Mouse (Mus musculus): ENCODE results near the gene Fam83g. TPM values are rescaled to one million over a fixed set of nuclear protein-coding genes. Genes with fewer than 3 reads are reported as not detected.

Gene Fam83g
- polyA plus RNA-seq, 1 experiment: 0.63 TPM

- Histone ChIP-seq H3K4me3 (ENCODE audit: insufficient read depth, low read depth, low read length) (no peak overlapping the region), H3K27ac (replicated peaks; ENCODE audit: low read depth, low read length) (no peak overlapping the region), H3K4me1 (ENCODE audit: control insufficient read depth, insufficient read depth, insufficient read length, low read length) (no peaks in the 10 kb centered on the region)
Measured at GRCm38 (mm10) chr11:61676216-61676854, 7.6 kb upstream of the Fam83g start.

GRCm38 (mm10) chr11:61677709-61678108, 6.2 kb upstream of the Fam83g start:
- no peak overlapping the region for H3K4me3 ChIP-seq (ENCODE audit: insufficient read depth, low read depth, low read length)
- H3K27ac ChIP-seq (replicated peaks; ENCODE audit: low read depth, low read length): no peak overlapping the region
- H3K4me1 ChIP-seq (ENCODE audit: control insufficient read depth, insufficient read depth, insufficient read length, low read length): no peaks in the 10 kb centered on the region

- Histone ChIP-seq H3K4me1 (ENCODE audit: control insufficient read depth, insufficient read depth, insufficient read length, low read length) (peaks cover 5% of the 10 kb centered on the region), H3K4me3 (ENCODE audit: insufficient read depth, low read depth, low read length) (no peak overlapping the region), H3K27ac (replicated peaks; ENCODE audit: low read depth, low read length) (no peak overlapping the region)
Measured at GRCm38 (mm10) chr11:61679091-61679866, 4.6 kb upstream of the Fam83g start.

GRCm38 (mm10) chr11:61685119-61685725, 1.3 kb downstream of the Fam83g start:
- H3K27ac ChIP-seq (replicated peaks; ENCODE audit: low read depth, low read length): no peak overlapping the region
- peaks cover 9% of the 10 kb centered on the region for H3K4me1 ChIP-seq (ENCODE audit: control insufficient read depth, insufficient read depth, insufficient read length, low read length)
- H3K4me3 ChIP-seq (ENCODE audit: insufficient read depth, low read depth, low read length): peak overlapping the region; percentile 65

GRCm38 (mm10) chr11:61686141-61686540, 2.2 kb downstream of the Fam83g start:
- no peak overlapping the region for H3K4me3 ChIP-seq (ENCODE audit: insufficient read depth, low read depth, low read length)
- H3K27ac ChIP-seq (replicated peaks; ENCODE audit: low read depth, low read length): no peak overlapping the region
- peaks cover 9% of the 10 kb centered on the region for H3K4me1 ChIP-seq (ENCODE audit: control insufficient read depth, insufficient read depth, insufficient read length, low read length)

GRCm38 (mm10) chr11:61686906-61687453, 3.1 kb downstream of the Fam83g start:
- Histone ChIP-seq H3K4me1 (ENCODE audit: control insufficient read depth, insufficient read depth, insufficient read length, low read length) (peaks cover 9% of the 10 kb centered on the region), H3K27ac (replicated peaks; ENCODE audit: low read depth, low read length) (no peak overlapping the region), H3K4me3 (ENCODE audit: insufficient read depth, low read depth, low read length) (no peak overlapping the region)

- no peak overlapping the region for H3K27ac ChIP-seq (replicated peaks; ENCODE audit: low read depth, low read length)
- H3K4me3 ChIP-seq (ENCODE audit: insufficient read depth, low read depth, low read length): no peak overlapping the region
- H3K4me1 ChIP-seq (ENCODE audit: control insufficient read depth, insufficient read depth, insufficient read length, low read length): peaks cover 9% of the 10 kb centered on the region
Measured at GRCm38 (mm10) chr11:61687595-61687994, 3.7 kb downstream of the Fam83g start.

- Histone ChIP-seq H3K4me3 (ENCODE audit: insufficient read depth, low read depth, low read length) (no peak overlapping the region), H3K27ac (replicated peaks; ENCODE audit: low read depth, low read length) (no peak overlapping the region), H3K4me1 (ENCODE audit: control insufficient read depth, insufficient read depth, insufficient read length, low read length) (no peaks in the 10 kb centered on the region)
Measured at GRCm38 (mm10) chr11:61692996-61693395, 9.1 kb downstream of the Fam83g start.

GRCm38 (mm10) chr11:61698852-61699251, 15.0 kb downstream of the Fam83g start:
- no peak overlapping the region for H3K4me3 ChIP-seq (ENCODE audit: insufficient read depth, low read depth, low read length)
- H3K4me1 ChIP-seq (ENCODE audit: control insufficient read depth, insufficient read depth, insufficient read length, low read length): no peaks in the 10 kb centered on the region
- H3K27ac ChIP-seq (replicated peaks; ENCODE audit: low read depth, low read length): no peak overlapping the region

GRCm38 (mm10) chr11:61699460-61699859, 15.6 kb downstream of the Fam83g start:
- Histone ChIP-seq H3K4me3 (ENCODE audit: insufficient read depth, low read depth, low read length) (no peak overlapping the region), H3K4me1 (ENCODE audit: control insufficient read depth, insufficient read depth, insufficient read length, low read length) (no peaks in the 10 kb centered on the region), H3K27ac (replicated peaks; ENCODE audit: low read depth, low read length) (no peak overlapping the region)

GRCm38 (mm10) chr11:61699933-61700332, 16.0 kb downstream of the Fam83g start:
- no peak overlapping the region for H3K27ac ChIP-seq (replicated peaks; ENCODE audit: low read depth, low read length)
- H3K4me1 ChIP-seq (ENCODE audit: control insufficient read depth, insufficient read depth, insufficient read length, low read length): no peaks in the 10 kb centered on the region
- H3K4me3 ChIP-seq (ENCODE audit: insufficient read depth, low read depth, low read length): no peak overlapping the region

- H3K27ac ChIP-seq (replicated peaks; ENCODE audit: low read depth, low read length): no peak overlapping the region
- H3K4me1 ChIP-seq (ENCODE audit: control insufficient read depth, insufficient read depth, insufficient read length, low read length): no peaks in the 10 kb centered on the region
- H3K4me3 ChIP-seq (ENCODE audit: insufficient read depth, low read depth, low read length): no peak overlapping the region
Measured at GRCm38 (mm10) chr11:61701696-61702095, 17.8 kb downstream of the Fam83g start.

GRCm38 (mm10) chr11:61702494-61702893, 18.6 kb downstream of the Fam83g start:
- Histone ChIP-seq H3K27ac (replicated peaks; ENCODE audit: low read depth, low read length) (no peak overlapping the region), H3K4me3 (ENCODE audit: insufficient read depth, low read depth, low read length) (no peak overlapping the region), H3K4me1 (ENCODE audit: control insufficient read depth, insufficient read depth, insufficient read length, low read length) (no peaks in the 10 kb centered on the region)

GRCm38 (mm10) chr11:61705581-61705980, 21.7 kb downstream of the Fam83g start:
- Histone ChIP-seq H3K4me1 (ENCODE audit: control insufficient read depth, insufficient read depth, insufficient read length, low read length) (no peaks in the 10 kb centered on the region), H3K4me3 (ENCODE audit: insufficient read depth, low read depth, low read length) (no peak overlapping the region), H3K27ac (replicated peaks; ENCODE audit: low read depth, low read length) (no peak overlapping the region)

GRCm38 (mm10) chr11:61706232-61706631, 22.3 kb downstream of the Fam83g start:
- Histone ChIP-seq H3K27ac (replicated peaks; ENCODE audit: low read depth, low read length) (no peak overlapping the region), H3K4me1 (ENCODE audit: control insufficient read depth, insufficient read depth, insufficient read length, low read length) (no peaks in the 10 kb centered on the region), H3K4me3 (ENCODE audit: insufficient read depth, low read depth, low read length) (no peak overlapping the region)

All from brown adipose tissue, adult 24 weeks (tissue).